Mouse (Mus musculus) embryonic facial prominence, embryonic 11.5 days (tissue): ENCODE measurements around the gene Capn1. TPM values are rescaled to one million over a fixed set of nuclear protein-coding genes. Genes with fewer than 3 reads are reported as not detected.

Source experiments
- ATAC-seq: fragments of 200-750 bp; cut with Nextera tagmentation; replicated peaks from 2 replicates; pipeline ENCODE4 v1.8.0; 2017; ENCODE audit warnings: low read depth; ENCODE audit not compliant: insufficient number of reproducible peaks, low FRiP score, low TSS enrichment
- DNase-seq: peaks from one replicate; pipeline ENCODE4 v3.0.0-alpha.2; 2015; ENCODE audit warnings: low spot score
- H3K27ac ChIP-seq: fragments of 300-500 bp; sonication (generic); replicated peaks from 2 replicates; pipeline ENCODE4 v1.5.1; 2014; ENCODE audit warnings: mild to moderate bottlenecking, low read depth, low read length, control low read depth
- H3K27me3 ChIP-seq: fragments of 300-500 bp; sonication (generic); 2 replicates; pipeline ENCODE4 v1.6.1; 2014; ENCODE audit warnings: mild to moderate bottlenecking, low read length, moderate library complexity, mixed read lengths; ENCODE audit not compliant: control insufficient read depth, insufficient read depth
- H3K36me3 ChIP-seq: fragments of 300-500 bp; sonication (generic); replicated peaks from 2 replicates; pipeline ENCODE4 v1.6.1; 2014; ENCODE audit warnings: low read depth, mild to moderate bottlenecking, low read length, moderate library complexity, mixed read lengths; ENCODE audit not compliant: control insufficient read depth, insufficient read depth
- H3K4me1 ChIP-seq: fragments of 300-500 bp; sonication (generic); 2 replicates; pipeline ENCODE4 v1.6.1; 2014; ENCODE audit warnings: low read length, mixed read lengths; ENCODE audit not compliant: control insufficient read depth, insufficient read depth
- H3K4me2 ChIP-seq: fragments of 300-500 bp; sonication (generic); 2 replicates; pipeline ENCODE4 v1.6.1; 2014; ENCODE audit warnings: low read depth, mild to moderate bottlenecking, control low read depth, low read length, moderate library complexity
- H3K4me3 ChIP-seq: fragments of 300-500 bp; sonication (generic); 2 replicates; pipeline ENCODE4 v1.5.1; 2014; ENCODE audit warnings: low read depth, low read length, control low read depth
- H3K9ac ChIP-seq: fragments of 300-500 bp; sonication (generic); replicated peaks from 2 replicates; pipeline ENCODE4 v1.6.1; 2014; ENCODE audit warnings: mild to moderate bottlenecking, control low read depth, low read length
- H3K9me3 ChIP-seq: fragments of 300-500 bp; sonication (generic); replicated peaks from 2 replicates; pipeline ENCODE4 v1.6.1; 2016; ENCODE audit warnings: mild to moderate bottlenecking, low read length, inconsistent platforms, mixed read lengths; ENCODE audit not compliant: control insufficient read depth
- WGBS: fragments of 180-500 bp; shearing (Covaris S2); extraction: QIAGEN DNeasy Blood & Tissue Kit; methylation state at CpG from one replicate; pipeline ENCODE4 v1.1.7; 2014; 5-methylcytosine and 5-hydroxymethylcytosine counted together
- polyA plus RNA-seq: library from polyadenylated mRNA; unstranded; fragments of >200 nt; fragmentation: Nextera tagmentation; extraction: Ambion mirVana; gene quantifications from 2 replicates; pipeline ENCODE4 v1.2.1, GENCODE M21; 2014

Gene Capn1
- 4.5 and 5.0 TPM in 2 replicates for polyA plus RNA-seq

DNA sequence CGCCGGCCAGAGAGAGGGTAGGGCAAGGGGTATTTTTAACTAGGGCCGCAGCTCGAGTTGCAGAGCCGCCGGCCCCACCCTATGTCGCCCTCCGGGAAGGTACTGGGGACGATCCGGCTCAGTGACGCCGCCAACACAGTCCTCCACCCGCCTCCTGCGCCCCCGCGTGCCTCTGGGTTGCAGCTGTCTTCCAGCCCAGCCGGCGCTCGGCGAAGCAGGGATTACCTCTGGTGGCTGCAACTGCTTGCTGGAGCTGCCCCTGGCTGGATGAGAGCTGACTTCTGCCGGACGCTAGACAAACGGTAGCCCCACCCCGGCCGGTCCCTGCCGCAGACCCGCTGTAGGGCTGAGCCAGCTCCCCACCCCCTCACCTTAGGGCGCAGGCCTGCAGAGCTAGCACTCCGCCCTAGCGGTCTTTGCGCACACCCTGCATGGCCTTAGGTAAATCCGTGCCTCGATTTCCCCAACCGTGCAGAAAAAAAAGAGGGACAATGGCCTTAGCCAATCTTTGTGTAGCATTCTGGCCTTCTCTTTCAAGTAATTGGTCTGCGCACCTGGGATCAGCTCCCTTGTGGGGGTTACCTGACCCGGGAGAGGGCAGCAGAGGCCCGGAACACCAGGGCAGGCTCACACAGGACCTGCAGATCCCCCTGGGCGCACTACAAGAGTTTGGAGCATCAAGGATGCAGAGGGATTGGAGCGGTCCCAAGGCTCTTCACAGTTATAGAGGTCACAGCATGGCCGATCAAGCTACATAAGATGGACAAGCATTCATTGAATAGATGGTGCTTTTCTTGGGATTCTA lies at the start of gene Capn1:
Gene Capn1, minus strand, starts transcription at position 387 of the 805 bp plus-strand sequence.
- peak; percentile 73 for DNase-seq
- no peaks in the 10 kb centered on the region for H3K36me3 ChIP-seq
- peak within 1 kb of the TSS; percentile 48 for H3K4me3 ChIP-seq
- peak within 1 kb of the TSS; percentile 78 for H3K4me2 ChIP-seq
- no peaks in the 10 kb centered on the region for H3K9me3 ChIP-seq
- H3K27me3 ChIP-seq = peaks cover 6% of the 10 kb centered on the region; the same call in 1 of the 2 replicates
- ATAC-seq = peak; percentile 44
- H3K4me1 ChIP-seq = no peaks in the 10 kb centered on the region
- 2% methylated on average over 40 of the region's 40 CpGs for WGBS
- H3K27ac ChIP-seq = no peak within 1 kb of the TSS
- peak within 1 kb of the TSS; percentile 64 for H3K9ac ChIP-seq

DNA sequence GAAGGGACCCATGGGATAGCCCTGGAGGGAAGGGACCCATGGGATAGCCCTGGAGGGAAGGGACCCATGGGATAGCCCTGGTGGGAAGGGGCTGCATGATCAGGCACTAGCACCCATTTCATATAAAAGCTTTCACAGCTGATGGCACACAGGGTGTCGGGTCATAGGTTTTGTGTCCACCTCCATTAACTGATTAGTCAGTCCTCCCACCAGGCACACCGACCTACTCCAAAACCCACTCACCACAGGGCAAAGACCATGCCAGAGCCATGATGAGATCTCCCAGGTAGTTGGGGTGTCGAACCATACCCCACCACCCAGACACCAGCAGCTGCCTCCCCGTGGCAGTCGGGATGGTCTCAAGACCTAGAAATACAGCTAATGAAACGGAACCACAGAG lies 47.4 kb upstream of the Capn1 start:
- Histone ChIP-seq H3K4me1 (peaks cover 8% of the 10 kb centered on the region), H3K27ac (no peak overlapping the region), H3K4me2 (no peak overlapping the region), H3K27me3 (no peaks in the 10 kb centered on the region), H3K9ac (no peak overlapping the region), H3K4me3 (no peak overlapping the region), H3K36me3 (no peaks in the 10 kb centered on the region; the same call in 1 of the 2 replicates), H3K9me3 (no peaks in the 10 kb centered on the region)
- WGBS = 94% methylated on average over 6 of the region's 6 CpGs
- ATAC-seq (no peak), DNase-seq (no peak)

GRCm38 (mm10) chr19:6062418-6062817 lies 46.7 kb upstream of the Capn1 start:
- H3K27ac ChIP-seq = no peak overlapping the region
- no peaks in the 10 kb centered on the region; the same call in 1 of the 2 replicates for H3K36me3 ChIP-seq
- peak overlapping the region; percentile 92 for H3K9ac ChIP-seq
- WGBS = 69% methylated on average over 5 of the region's 5 CpGs
- ATAC-seq = no peak
- H3K9me3 ChIP-seq = no peaks in the 10 kb centered on the region
- H3K4me3 ChIP-seq = peak overlapping the region; percentile 89
- peaks cover 8% of the 10 kb centered on the region for H3K4me1 ChIP-seq
- H3K27me3 ChIP-seq = no peaks in the 10 kb centered on the region
- DNase-seq = no peak
- H3K4me2 ChIP-seq = peak overlapping the region; percentile 95

GRCm38 (mm10) chr19:6061641-6062302 lies 46.1 kb upstream of the Capn1 start:
- H3K9me3 ChIP-seq = no peaks in the 10 kb centered on the region
- H3K27ac ChIP-seq = peak overlapping the region; percentile 93
- H3K9ac ChIP-seq = peak overlapping the region; percentile 92
- peaks cover 7% of the 10 kb centered on the region for H3K4me1 ChIP-seq
- peak overlapping the region; percentile 95 for H3K4me2 ChIP-seq
- H3K36me3 ChIP-seq = no peaks in the 10 kb centered on the region; the same call in 1 of the 2 replicates
- WGBS = 2% methylated on average over 44 of the region's 44 CpGs
- no peak for ATAC-seq
- DNase-seq = peak; percentile 39
- peak overlapping the region; percentile 89 for H3K4me3 ChIP-seq
- no peaks in the 10 kb centered on the region for H3K27me3 ChIP-seq

DNA sequence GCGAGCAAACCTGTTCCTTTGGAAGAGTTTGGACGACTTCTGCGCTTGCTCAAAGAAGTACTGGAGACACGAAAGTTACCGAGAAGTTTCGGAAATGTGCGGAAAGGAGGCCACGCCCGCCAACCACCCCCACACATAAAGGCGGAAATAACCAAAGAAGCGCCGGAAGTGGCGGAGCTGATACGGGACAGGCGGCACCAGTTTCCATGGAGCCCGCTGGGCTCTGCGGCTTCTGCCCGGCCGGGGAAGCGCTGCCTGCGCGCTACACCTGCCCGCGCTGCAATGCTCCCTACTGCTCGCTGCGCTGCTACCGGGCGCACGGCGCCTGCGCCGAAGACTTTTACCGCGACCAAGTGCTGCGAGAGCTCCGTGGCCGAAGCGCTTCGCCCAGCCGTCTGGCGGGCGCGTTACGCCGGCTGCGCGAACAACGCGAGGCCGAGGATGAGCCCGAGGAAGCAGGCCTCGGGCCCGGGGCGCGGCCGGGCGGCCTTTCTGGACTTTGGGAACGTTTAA lies 45.4 kb upstream of the Capn1 start, which contains the start of gene Znhit2:
Gene Znhit2, plus strand, starts transcription at position 172 of the 513 bp plus-strand sequence.
- peak within 1 kb of the TSS; percentile 92 for H3K9ac ChIP-seq
- no peaks in the 10 kb centered on the region; the same call in 1 of the 2 replicates for H3K36me3 ChIP-seq
- under 1% methylated on average over 58 of the region's 58 CpGs for WGBS
- DNase-seq (peak; percentile 97), ATAC-seq (peak; percentile 48)
- peak within 1 kb of the TSS; percentile 93 for H3K27ac ChIP-seq
- H3K9me3 ChIP-seq = no peaks in the 10 kb centered on the region
- peaks cover 6% of the 10 kb centered on the region for H3K4me1 ChIP-seq
- H3K4me2 ChIP-seq = peak within 1 kb of the TSS; percentile 95
- H3K4me3 ChIP-seq = peak within 1 kb of the TSS; percentile 89
- H3K27me3 ChIP-seq = no peaks in the 10 kb centered on the region

DNA sequence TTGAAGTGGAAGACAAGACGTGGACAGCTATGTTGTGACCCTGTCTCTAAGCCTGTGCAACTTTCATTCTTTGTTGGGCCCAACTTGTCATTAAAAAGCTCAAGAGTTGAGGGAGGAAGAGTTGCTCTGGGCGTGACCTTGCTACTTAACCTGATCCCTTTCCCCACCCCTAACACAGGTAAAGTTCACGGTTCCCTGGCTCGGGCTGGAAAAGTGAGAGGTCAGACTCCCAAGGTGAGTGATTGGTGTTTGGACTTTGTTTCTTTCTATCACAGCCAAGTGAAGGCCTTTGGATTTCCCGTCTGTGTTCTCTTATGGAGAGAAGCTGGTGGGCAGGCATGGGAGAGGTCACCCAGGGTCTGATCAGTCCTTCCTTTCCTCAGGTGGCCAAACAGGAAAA lies 43.3 kb upstream of the Capn1 start:
- H3K4me3 ChIP-seq = peak overlapping the region; percentile 86
- DNase-seq = no peak
- H3K27me3 ChIP-seq = no peaks in the 10 kb centered on the region
- no peaks in the 10 kb centered on the region; the same call in none of the 2 replicates for H3K36me3 ChIP-seq
- ATAC-seq = no peak
- WGBS = 84% methylated on average over 5 of the region's 5 CpGs
- no peak overlapping the region for H3K27ac ChIP-seq
- no peaks in the 10 kb centered on the region for H3K9me3 ChIP-seq
- H3K4me1 ChIP-seq = peaks cover 6% of the 10 kb centered on the region
- peak overlapping the region; percentile 87; the same call in 1 of the 2 replicates for H3K9ac ChIP-seq
- H3K4me2 ChIP-seq = peak overlapping the region; percentile 70

- H3K9ac ChIP-seq = peak overlapping the region; percentile 87
- peaks cover 6% of the 10 kb centered on the region for H3K4me1 ChIP-seq
- no peaks in the 10 kb centered on the region for H3K27me3 ChIP-seq
- peak overlapping the region; percentile 86 for H3K4me3 ChIP-seq
- no peaks in the 10 kb centered on the region for H3K9me3 ChIP-seq
- H3K27ac ChIP-seq = no peak overlapping the region
- ATAC-seq (no peak), DNase-seq (no peak)
- WGBS = 38% methylated on average over 5 of the region's 5 CpGs
- H3K4me2 ChIP-seq = peak overlapping the region; percentile 70
- peaks cover 4% of the 10 kb centered on the region for H3K36me3 ChIP-seq
Observed at GRCm38 (mm10) chr19:6058513-6058912, 42.8 kb upstream of the Capn1 start.
